Mouse (Mus musculus) heart, embryonic 16.5 days (tissue): ENCODE results near the gene Rbm42. TPM values are rescaled to one million over a fixed set of nuclear protein-coding genes. Genes with fewer than 3 reads are reported as not detected.
A peak's percentile ranks its signal among the peaks of the same experiment; 100 is the strongest.

Experiments
- ATAC-seq: fragments of 200-750 bp; cut with Nextera tagmentation; replicated peaks from 2 replicates; pipeline ENCODE4 v1.8.0; 2017; ENCODE audit warnings: moderate number of reproducible peaks; ENCODE audit not compliant: insufficient read depth, low FRiP score; ENCODE audit errors: extremely low read depth
- H3K27ac ChIP-seq: fragments of 300-500 bp; sonication (generic); 2 replicates; pipeline ENCODE4 v1.5.1; 2014; ENCODE audit warnings: mild to moderate bottlenecking, low read length, control low read depth, moderate library complexity
- H3K27me3 ChIP-seq: fragments of 300-500 bp; sonication (generic); 2 replicates; pipeline ENCODE4 v1.6.1; 2014; ENCODE audit warnings: low read length, mixed read lengths; ENCODE audit not compliant: control insufficient read depth, insufficient read depth
- H3K36me3 ChIP-seq: fragments of 300-500 bp; sonication (generic); 2 replicates; pipeline ENCODE4 v1.6.1; 2014; ENCODE audit not compliant: control insufficient read depth, insufficient read depth
- H3K4me1 ChIP-seq: fragments of 300-500 bp; sonication (generic); 2 replicates; pipeline ENCODE4 v1.6.1; 2014; ENCODE audit warnings: low read length, mixed read lengths; ENCODE audit not compliant: control insufficient read depth, insufficient read depth
- H3K4me2 ChIP-seq: fragments of 300-500 bp; sonication (generic); 2 replicates; pipeline ENCODE4 v1.6.1; 2014; ENCODE audit warnings: low read depth, mild to moderate bottlenecking, control low read depth, low read length
- H3K4me3 ChIP-seq: fragments of 300-500 bp; sonication (generic); 2 replicates; pipeline ENCODE4 v1.5.1; 2014; ENCODE audit warnings: mild to moderate bottlenecking, control low read depth, low read length
- H3K9ac ChIP-seq: fragments of 300-500 bp; sonication (generic); 2 replicates; pipeline ENCODE4 v1.6.1; 2014; ENCODE audit warnings: low read length, control low read depth
- H3K9me3 ChIP-seq: fragments of 300-500 bp; sonication (generic); replicated peaks from 2 replicates; pipeline ENCODE4 v1.6.1; 2016; ENCODE audit warnings: low read length; ENCODE audit not compliant: control insufficient read depth
- WGBS: fragments of 180-500 bp; shearing (Covaris S2); extraction: QIAGEN DNeasy Blood & Tissue Kit; methylation state at CpG from one replicate; pipeline ENCODE4 v1.1.7; 2014; 5-methylcytosine and 5-hydroxymethylcytosine counted together
- polyA plus RNA-seq: library from polyadenylated mRNA; unstranded; fragments of >200 nt; fragmentation: Nextera tagmentation; extraction: Ambion mirVana; gene quantifications from 2 replicates; pipeline ENCODE4 v1.2.1, GENCODE M21; 2015

Rbm42 gene
- polyA plus RNA-seq, 1 experiment from 2014 or later: 84.5 TPM

GRCm38 (mm10) chr7:30598786-30599185 is 51.3 kb downstream of the Rbm42 start, which contains the start of gene Zbtb32:
TSS of gene Zbtb32 (minus strand) at chr7:30598909.
- Histone ChIP-seq H3K9ac (0 out of 2 replicates have a peak within 1 kb of the TSS, but pooled peaks have one; percentile 36), H3K27ac (peak within 1 kb of the TSS; percentile 28; the same call in 1 of the 2 replicates), H3K4me3 (no peak within 1 kb of the TSS), H3K27me3 (no peaks in the 10 kb centered on the region), H3K4me2 (0 out of 2 replicates have a peak within 1 kb of the TSS, but pooled peaks have one; percentile 3), H3K9me3 (no peaks in the 10 kb centered on the region), H3K36me3 (no peaks in the 10 kb centered on the region), H3K4me1 (peaks cover 6% of the 10 kb centered on the region; the same call in 1 of the 2 replicates)
- no peak for ATAC-seq
- WGBS: 92% methylated on average over 12 of the region's 12 CpGs

GRCm38 (mm10) chr7:30596811-30597210 is 53.3 kb downstream of the Rbm42 start:
- H3K9ac ChIP-seq: no peak overlapping the region
- H3K4me3 ChIP-seq: no peak overlapping the region
- whole genome bisulfite sequencing: 60% methylated on average over 5 of the region's 5 CpGs
- no peaks in the 10 kb centered on the region for H3K36me3 ChIP-seq
- peaks cover 6% of the 10 kb centered on the region; the same call in 1 of the 2 replicates for H3K4me1 ChIP-seq
- no peaks in the 10 kb centered on the region for H3K27me3 ChIP-seq
- no peak for ATAC-seq
- no peaks in the 10 kb centered on the region for H3K9me3 ChIP-seq
- H3K27ac ChIP-seq: no peak overlapping the region
- H3K4me2 ChIP-seq: no peak overlapping the region

- H3K9ac ChIP-seq: no peak overlapping the region
- H3K4me2 ChIP-seq: no peak overlapping the region
- no peak overlapping the region for H3K27ac ChIP-seq
- H3K36me3 ChIP-seq: no peaks in the 10 kb centered on the region
- no peak for ATAC-seq
- WGBS: 70% methylated on average over 5 of the region's 5 CpGs
- H3K27me3 ChIP-seq: no peaks in the 10 kb centered on the region
- peaks cover 6% of the 10 kb centered on the region; the same call in 1 of the 2 replicates for H3K4me1 ChIP-seq
- no peaks in the 10 kb centered on the region for H3K9me3 ChIP-seq
- no peak overlapping the region for H3K4me3 ChIP-seq
These were observed 54.0 kb downstream of the Rbm42 start for GRCm38 (mm10) chr7:30596093-30596492.

- WGBS: 55% methylated on average over 4 of the region's 4 CpGs
- Histone ChIP-seq H3K4me3 (no peak overlapping the region), H3K27ac (no peak overlapping the region), H3K4me1 (peaks cover 8% of the 10 kb centered on the region; the same call in 1 of the 2 replicates), H3K9me3 (no peaks in the 10 kb centered on the region), H3K9ac (no peak overlapping the region), H3K36me3 (no peaks in the 10 kb centered on the region), H3K4me2 (no peak overlapping the region), H3K27me3 (no peaks in the 10 kb centered on the region)
- ATAC-seq: no peak
These were observed 55.5 kb downstream of the Rbm42 start for GRCm38 (mm10) chr7:30594510-30595024.

GRCm38 (mm10) chr7:30593579-30594509 is 56.3 kb downstream of the Rbm42 start:
- ATAC-seq: no peak
- Histone ChIP-seq H3K27me3 (no peaks in the 10 kb centered on the region), H3K9me3 (no peaks in the 10 kb centered on the region), H3K36me3 (no peaks in the 10 kb centered on the region), H3K4me1 (peaks cover 7% of the 10 kb centered on the region; the same call in 1 of the 2 replicates), H3K4me2 (no peak overlapping the region), H3K27ac (no peak overlapping the region), H3K4me3 (no peak overlapping the region), H3K9ac (no peak overlapping the region)
- 73% methylated on average over 10 of the region's 10 CpGs for WGBS

GRCm38 (mm10) chr7:30592772-30593423 is 57.2 kb downstream of the Rbm42 start:
- Histone ChIP-seq H3K9me3 (no peaks in the 10 kb centered on the region), H3K9ac (no peak overlapping the region), H3K27me3 (no peaks in the 10 kb centered on the region), H3K36me3 (no peaks in the 10 kb centered on the region), H3K4me2 (no peak overlapping the region), H3K27ac (no peak overlapping the region), H3K4me3 (no peak overlapping the region), H3K4me1 (peaks cover 7% of the 10 kb centered on the region; the same call in 1 of the 2 replicates)
- WGBS: 30% methylated on average over 5 of the region's 5 CpGs
- no peak for ATAC-seq

- Histone ChIP-seq H3K4me1 (peaks cover 17% of the 10 kb centered on the region), H3K27me3 (no peaks in the 10 kb centered on the region), H3K27ac (no peak overlapping the region), H3K4me2 (no peak overlapping the region), H3K9me3 (no peaks in the 10 kb centered on the region), H3K4me3 (no peak overlapping the region), H3K9ac (no peak overlapping the region), H3K36me3 (peaks cover under 1% of the 10 kb centered on the region)
- no peak for ATAC-seq
- WGBS: 62% methylated on average over 4 of the region's 4 CpGs
These were observed 58.5 kb downstream of the Rbm42 start for GRCm38 (mm10) chr7:30591605-30591951.
